Mouse (Mus musculus): ENCODE measurements around the gene Lhfpl2.

Gene Lhfpl2

GRCm38 (mm10) chr13:94066626-94067275 is 9.2 kb downstream of the Lhfpl2 start:
- DNase-seq (ENCODE audit: low read depth), result no peak

GRCm38 (mm10) chr13:94068308-94068707 is 10.7 kb downstream of the Lhfpl2 start:
- DNase-seq (ENCODE audit: low read depth), result peak; percentile 50

DNA sequence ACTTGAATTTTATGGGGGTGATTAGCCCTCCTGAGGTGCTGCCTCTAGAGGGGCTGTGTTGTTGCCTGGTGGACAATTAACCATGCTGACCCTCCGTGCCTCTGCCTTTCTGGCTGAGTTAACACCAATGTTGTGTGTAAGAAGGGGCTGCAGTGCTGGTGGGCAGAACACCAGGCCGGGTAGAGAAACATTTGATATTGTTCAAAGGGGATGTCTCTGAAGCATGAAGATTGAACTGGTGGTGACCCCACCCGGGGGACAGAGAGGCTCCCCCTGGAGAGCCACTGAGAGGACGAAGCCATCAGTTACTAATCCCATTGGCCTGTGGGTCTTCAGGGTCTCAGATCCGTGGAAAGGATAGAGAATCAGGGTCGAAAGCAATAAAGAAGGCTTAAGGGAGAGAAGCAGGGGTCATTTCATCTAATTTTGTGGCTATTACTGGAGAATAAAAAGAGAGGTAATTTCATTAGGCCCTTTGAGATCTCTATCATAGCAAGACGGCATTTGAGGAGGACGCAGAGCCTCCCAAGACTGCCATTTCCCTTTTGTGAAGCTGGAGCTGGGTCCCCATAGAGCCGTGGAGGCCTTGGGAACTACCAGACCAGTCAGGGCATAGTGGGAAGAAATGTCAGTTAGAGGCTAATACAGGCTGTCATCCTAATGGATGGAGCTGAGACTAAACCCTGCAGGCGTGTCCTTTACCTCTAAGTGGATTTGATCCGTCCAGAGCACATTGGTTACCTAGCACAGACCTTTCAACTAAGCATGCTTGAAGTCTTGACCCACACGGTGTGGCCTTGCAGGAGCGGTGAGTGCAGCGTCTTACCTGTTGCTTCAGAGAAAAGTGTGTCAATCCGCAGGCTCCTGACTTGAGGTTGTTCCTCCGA is 12.1 kb downstream of the Lhfpl2 start:
- DNase-seq (ENCODE audit: low read depth), result no peak

- peak; percentile 31 for DNase-seq (ENCODE audit: low read depth)
Observed at GRCm38 (mm10) chr13:94070308-94070619, 12.7 kb downstream of the Lhfpl2 start.

DNA sequence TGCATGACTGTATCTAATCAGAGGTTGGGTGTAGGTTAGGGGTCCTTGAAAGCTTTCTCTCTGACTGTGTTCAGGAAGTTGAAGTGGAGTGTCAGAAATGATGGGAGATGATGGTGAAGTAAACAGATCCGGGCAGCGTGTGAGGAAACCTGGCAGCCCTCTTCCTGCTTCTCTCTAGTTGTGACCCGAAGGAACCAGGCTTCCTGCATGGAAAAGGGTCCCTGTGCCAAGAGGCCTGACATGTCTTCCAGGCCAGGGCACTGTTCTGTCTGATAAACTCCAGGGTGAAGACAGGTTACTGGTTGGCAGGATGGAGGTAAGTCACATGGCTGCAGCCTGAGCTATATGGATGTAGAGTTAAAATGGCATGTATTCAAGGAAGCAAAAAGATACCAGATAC is 13.3 kb downstream of the Lhfpl2 start:
- no peak for DNase-seq (ENCODE audit: low read depth)

DNA sequence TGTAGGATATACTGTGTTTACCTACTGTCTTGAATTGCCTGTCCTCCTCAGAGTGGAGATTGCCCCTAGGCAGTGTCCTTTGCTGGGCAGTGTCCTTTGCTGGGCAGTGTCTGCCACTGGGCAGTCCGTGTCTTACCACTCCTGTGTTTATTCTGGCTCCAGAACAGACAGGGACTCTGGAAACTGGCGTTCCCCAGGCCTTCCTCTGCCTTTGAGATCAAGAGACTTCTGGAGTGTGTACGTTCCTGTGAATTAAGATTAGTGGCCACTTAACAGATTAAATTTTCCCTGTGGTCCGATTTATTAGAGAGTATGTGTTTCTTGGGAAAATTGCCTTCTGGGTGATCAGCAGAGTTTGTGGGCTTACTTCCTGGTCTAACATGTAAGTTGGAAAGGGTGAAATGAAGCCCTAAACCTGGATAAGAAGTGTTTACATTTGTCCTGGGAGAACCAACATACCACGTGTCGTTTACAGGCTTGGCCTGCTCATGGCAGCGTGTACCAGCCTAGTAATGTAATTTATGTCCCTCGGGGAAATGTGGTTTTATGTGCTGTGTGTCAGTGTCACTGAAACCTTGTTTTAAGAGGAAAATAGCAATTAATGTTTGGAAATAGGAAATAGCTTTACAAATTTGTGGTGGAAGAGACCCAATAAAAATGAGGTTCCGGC is 15.6 kb downstream of the Lhfpl2 start:
- no peak for DNase-seq (ENCODE audit: low read depth)

DNA sequence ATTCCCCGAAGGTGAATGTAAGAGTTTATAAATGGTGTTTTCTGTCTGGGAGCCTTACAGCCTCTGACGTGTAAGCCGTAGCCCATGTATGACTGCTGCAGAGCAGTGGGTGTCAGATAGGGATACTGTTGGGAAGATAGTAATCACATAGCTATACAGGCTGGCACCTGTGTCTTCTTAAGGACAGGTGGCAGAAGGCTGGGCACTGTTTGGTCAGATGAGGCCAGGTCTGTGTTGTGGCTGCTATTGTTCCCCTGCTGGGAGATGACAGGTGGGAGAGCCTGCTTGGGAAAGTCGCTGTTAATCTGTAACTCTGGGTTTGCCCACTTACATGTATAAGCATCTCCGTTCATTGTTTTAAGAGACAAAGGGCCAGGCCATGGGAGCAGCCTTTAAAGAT is 16.1 kb downstream of the Lhfpl2 start:
- no peak for DNase-seq (ENCODE audit: low read depth)

DNA sequence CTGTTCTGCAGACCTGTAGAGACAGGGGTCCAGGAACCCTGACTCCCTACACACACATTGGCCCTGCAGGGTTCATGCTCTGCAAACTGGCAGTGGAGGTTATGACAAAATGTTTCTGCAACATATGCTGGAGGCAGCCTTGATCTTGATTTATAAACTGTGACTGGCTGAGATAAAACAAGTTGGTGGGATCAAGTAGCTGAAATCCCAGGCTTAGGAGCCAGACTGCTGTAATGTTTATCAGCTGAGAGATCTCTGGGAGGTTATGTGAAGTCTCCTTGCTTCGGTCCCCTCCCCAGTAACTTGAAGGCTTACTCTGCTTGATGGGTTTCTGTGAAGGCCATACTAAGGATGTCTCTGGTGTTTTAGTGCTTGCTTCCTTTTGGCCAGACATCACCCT is 17.6 kb downstream of the Lhfpl2 start:
- DNase-seq (ENCODE audit: low read depth), result no peak

- DNase-seq (ENCODE audit: low read depth), result no peak
Observed at GRCm38 (mm10) chr13:94077136-94078018, 19.8 kb downstream of the Lhfpl2 start.

- no peak for DNase-seq (ENCODE audit: low read depth)
Observed at GRCm38 (mm10) chr13:94083196-94083595, 25.6 kb downstream of the Lhfpl2 start.

DNA sequence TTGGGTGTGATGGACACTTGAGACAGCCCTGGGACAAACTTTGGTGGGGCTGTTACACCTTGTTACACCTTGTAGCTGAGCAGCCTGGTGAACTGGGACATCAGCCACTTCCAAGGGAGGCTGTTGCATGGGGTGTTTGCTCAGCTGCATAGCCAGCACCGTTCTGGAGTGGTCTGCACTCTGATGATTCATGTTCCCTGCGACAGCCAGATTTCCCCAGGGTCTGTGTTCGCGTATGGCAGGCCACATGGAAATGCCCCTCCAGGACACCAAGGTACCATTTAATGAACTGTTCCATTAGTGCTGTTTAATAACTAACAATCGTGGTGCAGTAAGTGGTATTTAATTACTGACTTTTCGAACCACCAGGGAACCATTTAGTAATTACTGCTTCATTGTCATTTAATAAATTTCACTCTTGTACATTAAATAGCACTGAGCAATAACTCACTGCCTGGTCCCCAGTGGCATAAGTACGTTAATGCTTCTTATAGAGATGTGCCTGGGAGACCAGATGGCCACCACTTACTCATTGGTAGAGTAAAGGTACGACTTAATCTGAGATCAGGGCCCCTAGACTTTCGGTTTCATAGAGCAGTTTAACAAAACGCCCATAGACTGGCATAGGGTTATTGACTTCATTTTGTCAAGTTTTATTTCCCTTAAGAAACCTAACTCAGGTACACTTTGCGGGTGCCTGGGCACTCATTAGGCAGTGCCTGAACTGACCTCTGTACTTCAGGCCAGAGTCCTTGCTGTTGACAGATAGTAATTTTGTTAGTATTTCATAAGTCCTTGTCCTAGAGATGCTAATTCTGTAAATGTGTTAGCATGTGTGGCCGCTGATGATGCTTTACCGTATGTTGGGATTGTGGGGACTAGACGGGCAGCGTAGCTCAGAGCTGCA is 26.9 kb downstream of the Lhfpl2 start:
- no peak for DNase-seq (ENCODE audit: low read depth)

DNA sequence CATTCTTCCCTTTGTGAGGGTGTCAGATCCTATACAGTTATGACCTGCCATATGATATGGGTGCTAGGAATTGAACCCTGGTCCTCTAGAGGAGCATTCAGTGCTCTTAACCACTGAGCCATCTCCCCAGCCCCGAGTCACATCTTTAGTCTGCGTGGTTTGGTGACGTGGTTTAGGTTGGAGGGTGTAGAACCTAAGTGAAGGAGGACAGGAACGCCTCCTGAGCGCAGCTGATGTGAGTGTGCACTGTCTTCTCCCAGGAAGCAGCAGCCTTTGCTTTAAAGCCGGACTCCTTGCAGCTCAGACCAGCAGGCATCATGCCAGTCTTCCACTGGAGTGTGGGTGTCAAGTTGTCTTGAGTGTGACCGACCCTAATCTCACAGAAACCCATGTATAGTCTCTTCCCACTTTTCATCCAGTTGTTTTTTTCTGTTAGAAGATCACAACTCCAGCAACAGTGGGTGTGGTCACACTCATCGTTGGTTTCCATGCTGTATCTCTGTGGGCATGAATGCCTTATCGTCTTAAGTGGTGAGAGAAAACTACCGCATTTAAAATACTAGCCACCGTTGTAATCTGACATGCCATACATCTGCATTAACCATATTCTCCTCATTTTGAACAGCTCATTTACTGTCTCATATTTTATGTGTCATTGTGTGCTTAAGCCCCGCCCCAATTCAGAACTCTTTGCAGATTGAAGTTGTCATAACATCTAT is 28.7 kb downstream of the Lhfpl2 start:
- no peak for DNase-seq (ENCODE audit: low read depth)

DNA sequence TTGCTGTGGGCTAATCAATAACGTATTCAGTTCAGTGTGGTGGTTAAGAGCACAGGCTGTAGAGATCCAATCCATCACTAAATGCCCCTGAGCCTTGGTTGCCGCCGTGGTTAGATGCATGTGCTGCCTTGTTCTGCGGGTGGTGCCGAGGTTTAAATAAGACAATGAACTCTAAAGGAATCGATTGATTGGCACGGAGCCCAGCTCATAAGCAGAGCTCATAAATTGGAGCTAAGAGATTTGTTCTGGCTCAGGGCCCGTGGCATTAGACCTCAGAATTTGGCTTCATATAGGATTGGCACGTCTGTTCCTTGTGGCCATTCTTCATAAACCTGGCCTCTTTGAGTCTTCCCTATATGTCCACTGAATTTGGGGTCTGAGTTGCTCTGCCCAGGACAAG is 29.5 kb downstream of the Lhfpl2 start:
- no peak for DNase-seq (ENCODE audit: low read depth)

DNA sequence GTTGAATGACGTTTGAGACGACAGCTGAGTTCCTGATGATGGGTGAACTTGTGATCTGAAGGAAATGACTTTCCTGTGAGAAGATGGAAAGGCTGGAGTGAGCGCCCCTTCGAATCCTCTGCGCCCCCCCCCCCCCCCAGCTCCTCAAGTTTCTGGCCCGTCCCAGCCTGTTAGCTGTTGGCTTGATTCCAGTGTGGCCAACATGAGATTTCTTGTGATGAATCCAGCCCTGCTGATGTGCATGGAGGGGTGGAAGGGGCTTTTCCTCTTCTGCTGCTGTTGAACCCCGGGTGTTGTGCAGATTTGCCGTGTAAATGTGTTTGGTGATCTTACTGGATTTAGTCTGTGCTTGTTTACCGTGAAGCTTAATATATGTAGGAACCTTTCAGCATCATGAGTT is 31.2 kb downstream of the Lhfpl2 start:
- DNase-seq (ENCODE audit: low read depth), result no peak

DNA sequence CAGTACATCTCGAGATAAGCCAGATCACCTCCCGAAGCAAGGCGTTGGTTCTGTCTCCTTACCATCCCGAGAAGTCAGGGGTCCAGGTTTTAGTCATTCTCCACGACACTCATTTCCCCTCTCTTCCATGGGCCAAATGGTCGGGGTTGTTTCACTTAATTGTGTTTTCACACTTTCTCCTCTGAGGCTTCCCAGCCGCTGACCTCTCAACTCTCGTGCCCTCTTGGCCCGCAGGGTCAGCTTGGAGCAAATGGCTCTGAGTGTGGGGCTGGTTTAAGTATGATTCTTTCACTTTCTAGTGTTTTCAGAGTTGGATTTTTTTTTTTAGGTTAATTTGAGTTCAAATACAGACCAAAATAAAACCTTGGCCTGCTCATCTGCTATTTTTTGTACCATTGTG is 31.7 kb downstream of the Lhfpl2 start:
- DNase-seq (ENCODE audit: low read depth), result no peak

DNA sequence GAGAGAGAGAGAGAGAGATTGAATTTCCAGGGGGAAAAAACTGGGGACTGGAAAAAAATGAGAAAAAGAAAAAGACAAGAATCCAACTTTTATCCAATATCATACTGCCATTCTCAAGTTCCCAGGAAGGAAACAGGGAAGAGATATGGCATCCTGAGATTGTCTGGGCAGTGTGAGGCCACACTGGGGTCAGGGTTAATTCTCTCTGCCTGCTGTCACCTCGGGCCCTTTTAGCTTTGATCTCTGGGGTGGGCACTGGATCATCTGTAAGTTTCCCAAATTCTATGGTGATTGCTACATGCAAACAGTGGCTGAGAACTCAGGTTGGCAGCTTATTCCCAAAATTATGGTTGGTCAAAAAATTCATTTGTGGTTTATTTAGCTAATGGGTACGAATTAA is 33.8 kb downstream of the Lhfpl2 start:
- no peak for DNase-seq (ENCODE audit: low read depth)

DNA sequence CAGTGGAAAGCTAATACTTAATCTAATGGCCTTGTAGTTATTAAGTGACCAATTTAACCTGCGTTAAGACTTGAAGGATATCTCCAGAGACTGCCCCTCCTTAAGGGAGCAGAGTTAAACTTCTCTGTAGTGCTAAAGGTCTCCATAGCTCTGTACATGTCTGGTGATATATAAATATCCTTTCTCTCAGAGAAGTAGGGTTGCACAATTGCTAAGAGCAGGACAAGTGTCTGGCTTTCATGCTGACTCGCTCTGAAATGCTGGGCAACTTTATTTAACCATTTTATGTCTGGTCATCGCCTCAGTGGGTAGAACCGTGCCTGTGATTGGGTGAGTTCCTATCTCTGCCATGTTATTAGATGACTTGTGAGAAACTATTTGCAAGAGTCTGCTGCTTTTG is 36.6 kb downstream of the Lhfpl2 start:
- peak; percentile 32 for DNase-seq (ENCODE audit: low read depth)

GRCm38 (mm10) chr13:94094625-94095024 is 37.0 kb downstream of the Lhfpl2 start:
- no peak for DNase-seq (ENCODE audit: low read depth)

GRCm38 (mm10) chr13:94095202-94095601 is 37.6 kb downstream of the Lhfpl2 start:
- no peak for DNase-seq (ENCODE audit: low read depth)

DNA sequence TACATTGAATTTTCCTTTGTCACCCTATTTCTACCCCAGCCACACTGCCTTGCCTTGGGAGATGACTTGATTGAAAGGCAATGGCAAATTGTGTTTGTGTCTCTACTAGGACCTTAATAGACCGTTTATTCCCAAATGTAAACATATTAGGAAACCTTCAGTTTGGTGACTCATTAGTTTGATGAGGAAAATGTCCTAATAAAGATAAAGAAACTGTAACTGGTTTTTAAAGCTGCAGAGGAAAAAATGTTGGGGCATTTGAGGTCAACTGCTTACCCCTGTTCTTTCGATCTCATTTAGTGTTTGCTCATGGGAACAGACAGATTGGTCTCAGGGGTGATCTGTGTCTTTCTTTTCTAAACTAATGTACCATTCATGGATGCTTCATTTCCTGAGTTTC is 40.1 kb downstream of the Lhfpl2 start:
- DNase-seq (ENCODE audit: low read depth), result peak; percentile 69

Measured in 416B (cell line).